Mouse (Mus musculus): ENCODE data around the gene Ssbp2. TPM values are rescaled to one million over a fixed set of nuclear protein-coding genes. Genes with fewer than 3 reads are reported as not detected.

Gene Ssbp2
- polyA plus RNA-seq, 1 experiment from 2014 or later = 96.0 TPM

- ATAC-seq (replicated peaks; ENCODE audit: insufficient number of reproducible peaks, low FRiP score, low TSS enrichment) = no peak
- Histone ChIP-seq H3K27me3 (ENCODE audit: control insufficient read depth, insufficient read depth, low read length) (no peaks in the 10 kb centered on the region), H3K9ac (ENCODE audit: low read depth, low read length) (no peak overlapping the region), H3K4me1 (ENCODE audit: control insufficient read depth, insufficient read depth, low read length) (no peaks in the 10 kb centered on the region), H3K4me2 (no peak overlapping the region), H3K9me3 (replicated peaks; ENCODE audit: control insufficient read depth, low read length) (no peaks in the 10 kb centered on the region), H3K4me3 (ENCODE audit: low read depth, low read length) (no peak overlapping the region), H3K27ac (ENCODE audit: low read depth, low read length) (no peak overlapping the region), H3K36me3 (ENCODE audit: control insufficient read depth, insufficient read depth, low read length) (no peaks in the 10 kb centered on the region)
- WGBS (ENCODE audit: insufficient replicate concordance) = 66% methylated on average over 3 of the region's 3 CpGs
Measured at GRCm38 (mm10) chr13:91437931-91438330, 22.2 kb upstream of the Ssbp2 start.

- no peak for ATAC-seq (replicated peaks; ENCODE audit: insufficient number of reproducible peaks, low FRiP score, low TSS enrichment)
- Histone ChIP-seq H3K4me2 (no peak overlapping the region), H3K4me1 (ENCODE audit: control insufficient read depth, insufficient read depth, low read length) (no peaks in the 10 kb centered on the region), H3K4me3 (ENCODE audit: low read depth, low read length) (no peak overlapping the region), H3K9ac (ENCODE audit: low read depth, low read length) (no peak overlapping the region), H3K27me3 (ENCODE audit: control insufficient read depth, insufficient read depth, low read length) (no peaks in the 10 kb centered on the region), H3K36me3 (ENCODE audit: control insufficient read depth, insufficient read depth, low read length) (no peaks in the 10 kb centered on the region), H3K9me3 (replicated peaks; ENCODE audit: control insufficient read depth, low read length) (no peaks in the 10 kb centered on the region), H3K27ac (ENCODE audit: low read depth, low read length) (no peak overlapping the region)
- WGBS (ENCODE audit: insufficient replicate concordance) = 88% methylated on average over 5 of the region's 5 CpGs
Measured at GRCm38 (mm10) chr13:91441476-91441875, 18.6 kb upstream of the Ssbp2 start.

- Histone ChIP-seq H3K4me1 (ENCODE audit: control insufficient read depth, insufficient read depth, low read length) (no peaks in the 10 kb centered on the region), H3K36me3 (ENCODE audit: control insufficient read depth, insufficient read depth, low read length) (no peaks in the 10 kb centered on the region), H3K27me3 (ENCODE audit: control insufficient read depth, insufficient read depth, low read length) (no peaks in the 10 kb centered on the region), H3K4me2 (no peak overlapping the region), H3K27ac (ENCODE audit: low read depth, low read length) (no peak overlapping the region), H3K9ac (ENCODE audit: low read depth, low read length) (no peak overlapping the region), H3K9me3 (replicated peaks; ENCODE audit: control insufficient read depth, low read length) (no peaks in the 10 kb centered on the region), H3K4me3 (ENCODE audit: low read depth, low read length) (no peak overlapping the region)
- 85% methylated on average over 2 of the region's 2 CpGs for WGBS (ENCODE audit: insufficient replicate concordance)
- ATAC-seq (replicated peaks; ENCODE audit: insufficient number of reproducible peaks, low FRiP score, low TSS enrichment) = no peak
Measured at GRCm38 (mm10) chr13:91446728-91447127, 13.4 kb upstream of the Ssbp2 start.

GRCm38 (mm10) chr13:91448936-91449335 lies 11.1 kb upstream of the Ssbp2 start:
- Histone ChIP-seq H3K36me3 (ENCODE audit: control insufficient read depth, insufficient read depth, low read length) (no peaks in the 10 kb centered on the region), H3K9me3 (replicated peaks; ENCODE audit: control insufficient read depth, low read length) (no peaks in the 10 kb centered on the region), H3K27ac (ENCODE audit: low read depth, low read length) (no peak overlapping the region), H3K4me2 (no peak overlapping the region), H3K4me3 (ENCODE audit: low read depth, low read length) (no peak overlapping the region), H3K4me1 (ENCODE audit: control insufficient read depth, insufficient read depth, low read length) (no peaks in the 10 kb centered on the region), H3K27me3 (ENCODE audit: control insufficient read depth, insufficient read depth, low read length) (no peaks in the 10 kb centered on the region), H3K9ac (ENCODE audit: low read depth, low read length) (no peak overlapping the region)
- ATAC-seq (replicated peaks; ENCODE audit: insufficient number of reproducible peaks, low FRiP score, low TSS enrichment) = no peak
- WGBS (ENCODE audit: insufficient replicate concordance) = 49% methylated on average over 5 of the region's 5 CpGs

GRCm38 (mm10) chr13:91451405-91452166 lies 8.5 kb upstream of the Ssbp2 start:
- no peak for ATAC-seq (replicated peaks; ENCODE audit: insufficient number of reproducible peaks, low FRiP score, low TSS enrichment)
- Histone ChIP-seq H3K4me3 (ENCODE audit: low read depth, low read length) (no peak overlapping the region), H3K27ac (ENCODE audit: low read depth, low read length) (no peak overlapping the region), H3K36me3 (ENCODE audit: control insufficient read depth, insufficient read depth, low read length) (no peaks in the 10 kb centered on the region), H3K9ac (ENCODE audit: low read depth, low read length) (no peak overlapping the region), H3K9me3 (replicated peaks; ENCODE audit: control insufficient read depth, low read length) (no peaks in the 10 kb centered on the region), H3K27me3 (ENCODE audit: control insufficient read depth, insufficient read depth, low read length) (no peaks in the 10 kb centered on the region), H3K4me2 (no peak overlapping the region), H3K4me1 (ENCODE audit: control insufficient read depth, insufficient read depth, low read length) (no peaks in the 10 kb centered on the region)
- 56% methylated on average over 3 of the region's 3 CpGs for WGBS (ENCODE audit: insufficient replicate concordance)

GRCm38 (mm10) chr13:91452269-91452668 lies 7.8 kb upstream of the Ssbp2 start:
- Histone ChIP-seq H3K4me3 (ENCODE audit: low read depth, low read length) (no peak overlapping the region), H3K36me3 (ENCODE audit: control insufficient read depth, insufficient read depth, low read length) (no peaks in the 10 kb centered on the region), H3K9me3 (replicated peaks; ENCODE audit: control insufficient read depth, low read length) (no peaks in the 10 kb centered on the region), H3K27ac (ENCODE audit: low read depth, low read length) (no peak overlapping the region), H3K4me2 (no peak overlapping the region), H3K4me1 (ENCODE audit: control insufficient read depth, insufficient read depth, low read length) (no peaks in the 10 kb centered on the region), H3K27me3 (ENCODE audit: control insufficient read depth, insufficient read depth, low read length) (no peaks in the 10 kb centered on the region), H3K9ac (ENCODE audit: low read depth, low read length) (no peak overlapping the region)
- WGBS (ENCODE audit: insufficient replicate concordance) = 88% methylated on average over 3 of the region's 3 CpGs
- ATAC-seq (replicated peaks; ENCODE audit: insufficient number of reproducible peaks, low FRiP score, low TSS enrichment) = no peak

- Histone ChIP-seq H3K4me3 (ENCODE audit: low read depth, low read length) (no peak overlapping the region), H3K27ac (ENCODE audit: low read depth, low read length) (no peak overlapping the region), H3K9ac (ENCODE audit: low read depth, low read length) (no peak overlapping the region), H3K4me1 (ENCODE audit: control insufficient read depth, insufficient read depth, low read length) (peaks cover 3% of the 10 kb centered on the region), H3K4me2 (no peak overlapping the region), H3K27me3 (ENCODE audit: control insufficient read depth, insufficient read depth, low read length) (no peaks in the 10 kb centered on the region), H3K9me3 (replicated peaks; ENCODE audit: control insufficient read depth, low read length) (no peaks in the 10 kb centered on the region), H3K36me3 (ENCODE audit: control insufficient read depth, insufficient read depth, low read length) (no peaks in the 10 kb centered on the region)
- ATAC-seq (replicated peaks; ENCODE audit: insufficient number of reproducible peaks, low FRiP score, low TSS enrichment) = no peak
- 72% methylated on average over 3 of the region's 3 CpGs for WGBS (ENCODE audit: insufficient replicate concordance)
Measured at GRCm38 (mm10) chr13:91453236-91453635, 6.8 kb upstream of the Ssbp2 start.

- Histone ChIP-seq H3K27ac (ENCODE audit: low read depth, low read length) (no peak overlapping the region), H3K9ac (ENCODE audit: low read depth, low read length) (no peak overlapping the region), H3K4me1 (ENCODE audit: control insufficient read depth, insufficient read depth, low read length) (peaks cover 13% of the 10 kb centered on the region), H3K27me3 (ENCODE audit: control insufficient read depth, insufficient read depth, low read length) (no peaks in the 10 kb centered on the region), H3K4me2 (no peak overlapping the region), H3K9me3 (replicated peaks; ENCODE audit: control insufficient read depth, low read length) (no peaks in the 10 kb centered on the region), H3K4me3 (ENCODE audit: low read depth, low read length) (no peak overlapping the region), H3K36me3 (ENCODE audit: control insufficient read depth, insufficient read depth, low read length) (no peaks in the 10 kb centered on the region)
- ATAC-seq (replicated peaks; ENCODE audit: insufficient number of reproducible peaks, low FRiP score, low TSS enrichment) = no peak
- WGBS (ENCODE audit: insufficient replicate concordance) = 50% methylated on average over 2 of the region's 2 CpGs
Measured at GRCm38 (mm10) chr13:91456041-91456440, 4.0 kb upstream of the Ssbp2 start.

GRCm38 (mm10) chr13:91456735-91457134 lies 3.3 kb upstream of the Ssbp2 start:
- Histone ChIP-seq H3K4me2 (no peak overlapping the region), H3K27ac (ENCODE audit: low read depth, low read length) (no peak overlapping the region), H3K36me3 (ENCODE audit: control insufficient read depth, insufficient read depth, low read length) (no peaks in the 10 kb centered on the region), H3K9me3 (replicated peaks; ENCODE audit: control insufficient read depth, low read length) (no peaks in the 10 kb centered on the region), H3K27me3 (ENCODE audit: control insufficient read depth, insufficient read depth, low read length) (no peaks in the 10 kb centered on the region), H3K4me1 (ENCODE audit: control insufficient read depth, insufficient read depth, low read length) (peaks cover 13% of the 10 kb centered on the region), H3K4me3 (ENCODE audit: low read depth, low read length) (no peak overlapping the region), H3K9ac (ENCODE audit: low read depth, low read length) (no peak overlapping the region)
- 69% methylated on average over 3 of the region's 3 CpGs for WGBS (ENCODE audit: insufficient replicate concordance)
- ATAC-seq (replicated peaks; ENCODE audit: insufficient number of reproducible peaks, low FRiP score, low TSS enrichment) = no peak

All from heart, embryonic 11.5 days (tissue).